Mouse (Mus musculus) CH12.LX (cell line): Measurements from ENCODE around the gene Pfdn4.

Experiments used
- CHD1 ChIP-seq: IDR thresholded peaks from 2 replicates; pipeline ENCODE4 v1.6.1; 2012; ENCODE audit warnings: low read depth, low read length, improper control_type of control experiment, inconsistent platforms
- CHD2 ChIP-seq: IDR thresholded peaks from 2 replicates; pipeline ENCODE4 v1.6.1; 2011; ENCODE audit warnings: low read length, improper control_type of control experiment
- CTCF ChIP-seq, 2 experiments: IDR thresholded peaks in 1 of 2; conservative IDR thresholded peaks in 1 of 2; 2 replicates each; pipeline ENCODE4 v1.5.1; 2011 to 2012; ENCODE audit warnings: low read depth in 2 of 2, low read length in 2 of 2, improper control_type of control experiment in 1 of 2, inconsistent platforms in 1 of 2, mild to moderate bottlenecking in 1 of 2, moderate library complexity in 1 of 2
- EP300 ChIP-seq: IDR thresholded peaks from 2 replicates; pipeline ENCODE4 v1.6.1; 2011; ENCODE audit warnings: low read length, improper control_type of control experiment
- ETS1 ChIP-seq: conservative IDR thresholded peaks from 2 replicates; pipeline ENCODE4 v1.6.1; 2012; ENCODE audit warnings: low read depth, mild to moderate bottlenecking, inconsistent platforms, low read length, improper control_type of control experiment, moderate library complexity
- MAX ChIP-seq: IDR thresholded peaks from 2 replicates; pipeline ENCODE4 v1.6.1; 2011; ENCODE audit warnings: low read length, improper control_type of control experiment
- NELFE ChIP-seq: IDR thresholded peaks from 2 replicates; pipeline ENCODE4 v1.6.1; 2011; ENCODE audit warnings: low read depth, low read length, improper control_type of control experiment
- POLR2A ChIP-seq: IDR thresholded peaks from 2 replicates; pipeline ENCODE4 v1.6.1; 2011; ENCODE audit warnings: low read depth, mild to moderate bottlenecking, improper control_type of control experiment, low read length
- POLR2AphosphoS2 ChIP-seq: IDR thresholded peaks from 2 replicates; pipeline ENCODE4 v1.6.1; 2011; ENCODE audit warnings: low read depth, low read length, improper control_type of control experiment
- SIN3A ChIP-seq: IDR thresholded peaks from 2 replicates; pipeline ENCODE4 v1.6.1; 2012; ENCODE audit warnings: low read length, improper control_type of control experiment, inconsistent platforms
- TBP ChIP-seq: conservative IDR thresholded peaks from 2 replicates; pipeline ENCODE4 v1.6.1; 2011; ENCODE audit warnings: low read depth, low read length, improper control_type of control experiment
- TCF12 ChIP-seq: IDR thresholded peaks from 2 replicates; pipeline ENCODE4 v1.6.1; 2014; ENCODE audit warnings: low read depth, mild to moderate bottlenecking, inconsistent platforms, low read length, improper control_type of control experiment
- UBTF ChIP-seq: IDR thresholded peaks from 2 replicates; pipeline ENCODE4 v1.6.1; 2012; ENCODE audit warnings: low read depth, mild to moderate bottlenecking, inconsistent platforms, low read length, improper control_type of control experiment, moderate library complexity

DNA sequence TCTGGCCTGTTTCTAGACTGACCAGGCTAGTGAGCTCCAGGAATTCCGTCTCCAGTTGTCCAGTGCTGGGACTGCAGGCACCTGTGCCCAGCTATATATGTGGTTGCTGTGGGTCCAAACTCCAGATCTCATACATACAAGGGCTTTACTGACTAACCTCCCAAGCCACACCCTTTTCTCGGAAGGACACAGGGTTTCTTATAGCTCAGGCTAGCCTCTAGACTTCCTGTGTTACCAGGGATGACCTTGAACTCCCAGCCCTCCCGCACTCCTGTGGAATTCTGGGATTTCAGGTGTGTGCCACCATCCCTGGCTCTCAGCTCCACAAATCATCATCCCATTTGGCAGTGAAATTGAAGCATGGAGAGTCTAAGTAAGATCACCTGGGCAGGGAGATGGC is 34.0 kb downstream of the Pfdn4 start:
- TF ChIP-seq CHD1 (no peak), SIN3A (no peak), CTCF (conservative IDR thresholded peaks at IDR 0.05 in 1 of 2, IDR thresholded peaks at IDR 0.05 in 1 of 2; ENCODE audit: low read depth in 2 of 2, low read length in 2 of 2) (no peak), POLR2A (no peak), UBTF (no peak), MAX (no peak), NELFE (no peak), EP300 (no peak), CHD2 (no peak), TBP (no peak), ETS1 (no peak), POLR2AphosphoS2 (no peak), TCF12 (no peak)
